Mouse (Mus musculus) liver, embryonic 14.5 days (tissue): Measurements from ENCODE around the gene Nckap5l. TPM values are rescaled to one million over a fixed set of nuclear protein-coding genes. Genes with fewer than 3 reads are reported as not detected.

ENCODE experiments used
- ATAC-seq: fragments of 200-750 bp; cut with Nextera tagmentation; 2 replicates; pipeline ENCODE4 v1.8.0; 2017; ENCODE audit warnings: moderate number of reproducible peaks, mild to moderate bottlenecking, moderate library complexity; ENCODE audit not compliant: insufficient read depth
- DNase-seq, 3 experiments: peaks; one replicate each; pipeline ENCODE4 v3.0.0-alpha.2; 2012 to 2013; ENCODE audit warnings: low read depth in 3 of 3, low spot score in 3 of 3
- H3K27ac ChIP-seq: fragments of 300-500 bp; sonication (generic); 2 replicates; pipeline ENCODE4 v1.5.1; 2014; ENCODE audit warnings: moderate library complexity, mild to moderate bottlenecking, control low read depth, inconsistent platforms
- H3K27me3 ChIP-seq: fragments of 300-500 bp; sonication (generic); 2 replicates; pipeline ENCODE4 v1.6.1; 2014; ENCODE audit warnings: mild to moderate bottlenecking, low read length, moderate library complexity; ENCODE audit not compliant: control insufficient read depth, insufficient read depth
- H3K36me3 ChIP-seq: fragments of 300-500 bp; sonication (generic); replicated peaks from 2 replicates; pipeline ENCODE4 v1.6.1; 2014; ENCODE audit warnings: low read depth; ENCODE audit not compliant: control insufficient read depth, insufficient read depth
- H3K4me1 ChIP-seq, 2 experiments: fragments of 200-500 bp in 1 of 2; fragments of 300-500 bp in 1 of 2; sonication (generic) in 1 of 2; replicated peaks; 2 replicates each; pipeline ENCODE4 v1.6.1; 2012 to 2014; ENCODE audit warnings: antibody characterized with exemption in 1 of 2, inconsistent platforms in 1 of 2, low read length in 1 of 2; ENCODE audit not compliant: control insufficient read depth in 2 of 2, insufficient read depth in 2 of 2
- H3K4me2 ChIP-seq: fragments of 300-500 bp; sonication (generic); 2 replicates; pipeline ENCODE4 v1.6.1; 2014; ENCODE audit warnings: low read depth, mild to moderate bottlenecking, control low read depth, moderate library complexity
- H3K4me3 ChIP-seq, 2 experiments: fragments of 200-500 bp in 1 of 2; fragments of 300-500 bp in 1 of 2; sonication (generic) in 1 of 2; 2 replicates each; pipeline ENCODE4 v1.5.1; 2012 to 2014; ENCODE audit warnings: low read depth in 2 of 2, low read length in 2 of 2, mild to moderate bottlenecking in 2 of 2, control low read depth in 1 of 2, inconsistent platforms in 1 of 2, moderate library complexity in 1 of 2; ENCODE audit not compliant: insufficient read depth in 1 of 2
- H3K9ac ChIP-seq: fragments of 300-500 bp; sonication (generic); replicated peaks from 2 replicates; pipeline ENCODE4 v1.6.1; 2014; ENCODE audit warnings: mild to moderate bottlenecking, control low read depth, moderate library complexity
- H3K9me3 ChIP-seq: fragments of 300-500 bp; sonication (generic); 2 replicates; pipeline ENCODE4 v1.6.1; 2016; ENCODE audit warnings: low read length, mixed read lengths; ENCODE audit not compliant: control insufficient read depth
- CTCF ChIP-seq: IDR thresholded peaks from 2 replicates; pipeline ENCODE4 v1.5.1; 2016; ENCODE audit warnings: antibody characterized with exemption, low read depth, control low read depth
- EP300 ChIP-seq: IDR thresholded peaks from 2 replicates; pipeline ENCODE4 v1.6.1; 2016; ENCODE audit warnings: antibody characterized with exemption, low read depth
- WGBS: fragments of 180-500 bp; shearing (Covaris S2); extraction: QIAGEN DNeasy Blood & Tissue Kit; methylation state at CpG from one replicate; pipeline ENCODE4 v1.1.7; 2014; ENCODE audit not compliant: insufficient replicate concordance; 5-methylcytosine and 5-hydroxymethylcytosine counted together
- polyA plus RNA-seq, 2 experiments: library from polyadenylated mRNA; depleted of rRNA in 1 of 2; stranded (reverse) in 1 of 2; unstranded in 1 of 2; fragments of >200 nt; fragmentation: Nextera tagmentation in 1 of 2; extraction: Ambion mirVana in 1 of 2; gene quantifications; 2 replicates each; pipeline versions ENCODE4 v1.2.1 to v1.2.3; 2012 to 2014

Nckap5l gene
- polyA plus RNA-seq, 2 experiments, result 0.70 to 1.4 TPM

- no peaks in the 10 kb centered on the region for H3K36me3 ChIP-seq
- no peak overlapping the region for H3K4me2 ChIP-seq
- H3K27ac ChIP-seq, result no peak overlapping the region
- no peak overlapping the region for H3K4me3 ChIP-seq
- DNase-seq (no peak), ATAC-seq (no peak)
- no peak overlapping the region for H3K9ac ChIP-seq
- H3K27me3 ChIP-seq, result no peaks in the 10 kb centered on the region
- WGBS, result 64% methylated on average over 20 of the region's 20 CpGs
- TF ChIP-seq EP300 (no peak), CTCF (no peak)
- H3K4me1 ChIP-seq, result 0 out of 4 replicates have a peak, but pooled peaks cover 0 to 7% of the 10 kb centered on the region in 2 experiments
- no peaks in the 10 kb centered on the region for H3K9me3 ChIP-seq
Measured at GRCm38 (mm10) chr15:99501292-99502260, 44.0 kb upstream of the Nckap5l start.

- 18% methylated on average over 5 of the region's 5 CpGs for WGBS
- Histone ChIP-seq H3K27ac (no peak overlapping the region), H3K9ac (no peak overlapping the region), H3K4me2 (no peak overlapping the region), H3K4me1 (0 out of 4 replicates have a peak, but pooled peaks cover 0 to 7% of the 10 kb centered on the region in 2 experiments), H3K27me3 (no peaks in the 10 kb centered on the region), H3K36me3 (no peaks in the 10 kb centered on the region), H3K4me3 (no peak overlapping the region), H3K9me3 (no peaks in the 10 kb centered on the region)
- no peak for DNase-seq
- TF ChIP-seq EP300, result no peak
- no peak for ATAC-seq
Measured at GRCm38 (mm10) chr15:99500320-99500719, 42.8 kb upstream of the Nckap5l start.

- 42% methylated on average over 6 of the region's 6 CpGs for WGBS
- Histone ChIP-seq H3K9me3 (no peaks in the 10 kb centered on the region), H3K4me2 (no peak overlapping the region), H3K36me3 (no peaks in the 10 kb centered on the region), H3K9ac (no peak overlapping the region), H3K4me1 (0 out of 4 replicates have a peak, but pooled peaks cover 0 to 5% of the 10 kb centered on the region in 2 experiments), H3K27ac (no peak overlapping the region), H3K27me3 (no peaks in the 10 kb centered on the region), H3K4me3 (no peak overlapping the region)
- no peak for TF ChIP-seq EP300
- no peak for TF ChIP-seq CTCF
- ATAC-seq (no peak), DNase-seq (no peak)
Measured at GRCm38 (mm10) chr15:99499726-99500125, 42.2 kb upstream of the Nckap5l start.

GRCm38 (mm10) chr15:99498781-99499180, 41.2 kb upstream of the Nckap5l start:
- no peak overlapping the region for H3K4me2 ChIP-seq
- no peaks in the 10 kb centered on the region for H3K36me3 ChIP-seq
- 0 out of 4 replicates have a peak, but pooled peaks cover 0 to 5% of the 10 kb centered on the region in 2 experiments for H3K4me1 ChIP-seq
- H3K9ac ChIP-seq, result no peak overlapping the region
- H3K27me3 ChIP-seq, result no peaks in the 10 kb centered on the region
- TF ChIP-seq CTCF (no peak), EP300 (no peak)
- H3K27ac ChIP-seq, result no peak overlapping the region
- WGBS, result 32% methylated on average over 4 of the region's 4 CpGs
- DNase-seq (no peak), ATAC-seq (no peak)
- H3K4me3 ChIP-seq, result no peak overlapping the region
- no peaks in the 10 kb centered on the region for H3K9me3 ChIP-seq

GRCm38 (mm10) chr15:99498356-99498755, 40.8 kb upstream of the Nckap5l start:
- DNase-seq, result no peak
- Histone ChIP-seq H3K4me3 (no peak overlapping the region), H3K9ac (no peak overlapping the region), H3K9me3 (no peaks in the 10 kb centered on the region), H3K4me1 (0 out of 4 replicates have a peak, but pooled peaks cover 0 to 5% of the 10 kb centered on the region in 2 experiments), H3K36me3 (no peaks in the 10 kb centered on the region), H3K27ac (no peak overlapping the region), H3K27me3 (no peaks in the 10 kb centered on the region), H3K4me2 (no peak overlapping the region)
- no peak for ATAC-seq
- TF ChIP-seq EP300, result no peak
- no peak for TF ChIP-seq CTCF
- 65% methylated on average over 4 of the region's 4 CpGs for WGBS
